Mouse (Mus musculus) left cerebral cortex, postnatal 10 days (tissue): ENCODE measurements around the gene Ostn. TPM values are rescaled to one million over a fixed set of nuclear protein-coding genes. Genes with fewer than 3 reads are reported as not detected.

Source experiments
- DNase-seq, 2 experiments: peaks; one replicate each; pipeline ENCODE4 v3.0.0; 2021 to 2022; ENCODE audit warnings: low spot score in 2 of 2, mixed read lengths in 1 of 2; ENCODE audit errors: extremely low spot score in 1 of 2
- intact Hi-C: fragments of 180-260 bp; cut with DNase I; formaldehyde crosslinking; loops from one replicate; pipeline ENCODE4 v1.15.1; 2025
- total RNA-seq, 2 experiments: library from RNA; stranded (reverse); gene quantifications; 2 replicates each; pipeline ENCODE4 v1.2.3; 2021

Gene Ostn
- total RNA-seq, 2 experiments from 2014 or later = 0.47 to 0.49 TPM

DNA sequence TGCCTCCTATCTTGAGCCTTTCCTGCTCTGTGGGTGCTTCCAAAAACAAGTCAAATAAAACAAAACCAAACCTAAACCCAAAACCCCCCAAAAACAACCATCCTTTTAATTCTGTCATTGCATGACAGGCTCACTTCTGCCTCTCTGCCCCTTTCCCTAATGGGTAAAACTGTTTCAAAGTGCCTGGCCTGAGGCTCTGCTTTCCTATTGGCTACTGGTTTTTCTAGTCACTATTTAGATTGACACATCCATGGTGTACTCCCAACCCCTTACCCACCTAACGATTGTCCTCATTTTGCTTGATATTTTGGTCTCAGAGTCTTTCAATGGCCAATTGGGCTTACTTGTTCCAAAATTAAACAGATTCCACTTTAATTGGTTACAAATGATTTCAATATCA lies 78.4 kb downstream of the Ostn start:
- intact Hi-C loops = no loop called here
- DNase-seq = no peak

- intact Hi-C loops = no loop called here
- DNase-seq = no peak
These were observed 79.6 kb downstream of the Ostn start for GRCm38 (mm10) chr16:27386850-27387407.

- DNase-seq = no peak
- intact Hi-C loops = no loop called here
These were observed 80.6 kb downstream of the Ostn start for GRCm38 (mm10) chr16:27387634-27388611.

DNA sequence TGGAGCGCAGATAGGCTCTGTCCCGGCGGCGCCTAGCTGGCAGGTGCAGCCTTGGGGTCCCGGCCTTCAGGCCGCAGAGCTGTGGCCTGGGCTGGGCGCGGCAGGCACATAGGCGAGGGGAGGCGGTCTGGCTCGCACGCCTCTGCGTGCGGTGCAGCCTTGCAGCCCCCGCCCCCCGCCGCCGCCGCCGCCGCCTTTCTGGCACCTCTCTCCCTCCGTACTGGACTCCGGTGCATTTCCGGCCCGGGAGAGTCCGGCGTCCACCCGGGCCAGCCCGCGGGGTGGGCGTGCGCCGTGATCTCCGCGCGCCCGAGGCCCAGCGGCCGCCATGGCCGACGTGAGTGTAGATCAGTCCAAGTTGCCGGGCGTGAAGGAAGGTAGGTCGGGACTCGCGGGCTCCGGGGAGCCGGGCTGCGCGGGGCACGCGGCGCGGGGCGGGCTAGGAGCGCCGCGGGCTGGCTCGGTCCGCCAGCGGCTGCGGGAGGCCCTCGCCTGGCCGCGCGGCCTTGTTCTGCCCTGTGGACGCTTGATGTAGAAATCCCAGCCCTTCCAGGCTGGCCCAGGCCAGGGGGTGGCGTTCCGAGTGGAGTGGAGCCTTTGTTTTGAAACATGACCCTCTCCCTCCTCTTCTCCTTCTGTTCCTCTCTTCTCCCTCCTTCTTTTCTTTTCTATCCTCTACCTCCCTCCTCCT lies 81.6 kb downstream of the Ostn start, which contains the start of gene Ccdc50:
TSS of gene Ccdc50 (plus strand) at position 109 of the 691 bp plus-strand sequence.
- DNase-seq = peak; percentile 58 to 88
- intact Hi-C loops = no loop called here

DNA sequence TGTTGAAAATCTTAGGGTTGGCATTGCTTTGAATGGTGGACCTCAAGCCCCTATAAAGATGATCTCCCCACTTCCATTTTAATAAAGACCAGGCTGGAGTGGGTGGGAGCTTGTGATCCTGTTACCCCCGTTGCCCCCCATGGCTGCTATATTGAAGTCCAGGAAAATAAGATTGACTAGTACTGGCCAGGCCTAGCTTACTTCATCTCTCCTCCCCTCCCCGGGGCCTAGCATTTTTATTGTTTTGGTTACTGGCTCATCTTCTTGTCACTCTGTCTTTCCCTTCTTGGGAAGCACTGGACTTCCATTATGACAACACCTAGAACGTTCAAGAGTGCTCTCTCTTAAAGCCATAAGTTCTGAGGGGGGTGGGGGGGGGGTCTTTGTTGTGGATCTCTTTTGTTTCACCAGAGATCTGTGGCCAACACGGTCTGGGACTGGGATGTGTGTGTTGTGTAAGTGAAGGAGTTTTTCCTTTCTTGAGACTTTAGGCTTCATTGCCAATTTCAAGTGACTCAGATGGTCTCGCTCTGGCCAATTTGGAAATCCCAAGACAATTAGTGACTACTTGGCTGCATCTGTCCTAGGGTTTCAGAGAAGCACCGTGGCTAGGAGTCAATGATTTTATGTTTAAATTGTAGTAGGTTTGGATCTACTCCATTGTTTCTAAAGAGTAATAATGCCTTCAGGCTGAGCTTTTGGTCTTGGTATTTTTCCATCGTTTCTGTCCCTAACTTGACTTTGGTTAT lies 82.4 kb downstream of the Ostn start:
- intact Hi-C loops = no loop called here
- peak in 1 of 2 experiments; percentile 22 for DNase-seq

- no peak for DNase-seq
- intact Hi-C loops = no loop called here
These were observed 83.0 kb downstream of the Ostn start for GRCm38 (mm10) chr16:27390306-27390705.

GRCm38 (mm10) chr16:27391845-27392244 lies 84.6 kb downstream of the Ostn start:
- DNase-seq = no peak
- intact Hi-C loops = no loop called here

DNA sequence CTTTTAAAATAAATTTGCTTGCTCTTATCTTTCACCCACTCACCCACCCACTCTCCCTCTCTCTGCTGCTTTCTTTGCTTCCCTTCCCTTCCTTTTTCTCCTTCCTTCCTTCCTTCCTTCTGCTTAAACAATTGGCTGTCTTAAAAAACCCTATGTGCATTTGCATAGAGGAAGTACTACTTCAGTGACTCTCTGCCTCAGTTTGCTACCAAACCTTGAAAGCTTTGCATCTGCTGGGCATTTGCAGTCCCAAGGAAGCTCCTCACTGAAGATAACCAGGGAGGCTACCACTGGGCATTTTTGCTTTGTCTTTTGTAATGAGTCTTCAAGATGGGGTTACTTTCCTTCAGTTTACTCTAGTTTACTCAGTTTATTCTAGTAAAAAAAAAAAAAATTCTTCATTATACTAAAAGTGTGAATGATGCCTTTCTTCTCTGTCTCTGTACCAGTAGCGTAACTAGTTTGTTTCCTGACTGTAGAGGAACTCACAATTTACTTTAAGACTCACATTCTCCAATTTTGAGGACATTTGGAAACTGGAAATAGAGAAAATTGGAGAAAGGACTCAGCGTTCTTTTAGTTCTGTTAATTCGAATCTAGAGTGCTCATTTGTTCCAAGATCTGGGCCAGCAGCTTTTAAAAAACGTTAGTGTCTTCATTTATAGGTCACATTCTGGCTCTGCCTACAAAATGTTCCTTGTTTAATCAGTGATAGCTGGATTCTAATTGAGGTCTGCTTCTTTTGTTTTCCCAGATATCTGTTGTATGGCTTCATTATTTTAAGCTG lies 88.2 kb downstream of the Ostn start:
- no peak for DNase-seq
- intact Hi-C loops = no loop called here

GRCm38 (mm10) chr16:27396951-27397350 lies 89.7 kb downstream of the Ostn start:
- intact Hi-C loops = no loop called here

DNA sequence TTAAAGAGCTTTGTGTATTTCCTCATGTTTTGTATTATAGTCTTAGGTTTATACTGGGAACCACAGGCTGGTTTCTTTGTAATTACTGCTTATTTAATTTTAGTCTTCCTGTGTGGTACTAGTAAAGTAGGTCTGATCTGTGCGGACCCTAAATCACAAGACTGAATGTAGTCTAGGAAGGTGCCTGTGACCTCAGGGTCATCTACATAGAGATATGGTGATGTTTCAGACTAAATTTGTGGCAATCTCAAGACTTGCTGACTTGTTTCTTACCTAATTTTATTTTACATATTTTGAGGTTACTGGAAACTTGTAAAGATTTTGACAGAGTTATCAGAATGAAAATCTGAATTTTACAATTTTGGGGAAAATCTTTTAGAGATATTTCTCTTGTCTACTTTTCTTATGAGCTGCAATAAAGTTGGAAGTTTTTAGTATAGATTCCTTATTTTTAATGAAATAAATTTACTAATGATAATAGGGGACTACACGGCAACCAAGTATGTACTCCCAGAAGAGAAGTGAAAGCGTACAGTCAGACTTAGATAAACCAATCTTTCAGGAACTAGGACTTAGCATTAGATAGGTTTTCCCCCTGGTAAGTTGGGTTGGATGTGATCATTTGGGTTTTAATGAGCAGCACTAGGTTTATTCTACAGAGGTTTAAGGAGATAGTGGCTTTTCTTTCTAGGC lies 91.9 kb downstream of the Ostn start:
- intact Hi-C loops = no loop called here
- DNase-seq = no peak

More at GRCm38 (mm10) chr16:27396951-27397350, 89.7 kb downstream of the Ostn start:
- DNase-seq = no peak

- intact Hi-C loops = no loop called here
- no peak for DNase-seq
These were observed 92.5 kb downstream of the Ostn start for GRCm38 (mm10) chr16:27399719-27400253.

Other genes with a start within 250 kb of the Ostn start
- gene Uts2b, start 62.8 kb downstream of the Ostn start, total RNA-seq = not detected
- gene Ccdc50, start 81.4 kb downstream of the Ostn start, total RNA-seq = 10 to 100 TPM; 74.6 to 77.5 TPM